Mouse (Mus musculus): ENCODE measurements around the gene Tspoap1. TPM values are rescaled to one million over a fixed set of nuclear protein-coding genes. Genes with fewer than 3 reads are reported as not detected.

The Tspoap1 gene
- polyA plus RNA-seq, 1 experiment from 2014 or later, result 5.7 TPM

GRCm38 (mm10) chr11:87761806-87762701 lies 1.7 kb downstream of the Tspoap1 start:
- Histone ChIP-seq H3K27ac (no peak overlapping the region), H3K4me3 (replicated peaks) (no peak overlapping the region), H3K27me3 (peaks cover 79% of the 10 kb centered on the region), H3K36me3 (no peaks in the 10 kb centered on the region), H3K4me2 (no peak overlapping the region), H3K9ac (replicated peaks) (no peak overlapping the region), H3K9me3 (no peaks in the 10 kb centered on the region), H3K4me1 (replicated peaks) (peaks cover 22% of the 10 kb centered on the region)
- WGBS, result 74% methylated on average over 14 of the region's 14 CpGs
- ATAC-seq (ENCODE audit: insufficient number of reproducible peaks, insufficient read depth, low FRiP score, low TSS enrichment, low read depth), result no peak

GRCm38 (mm10) chr11:87762702-87763385 lies 2.5 kb downstream of the Tspoap1 start:
- peaks cover 22% of the 10 kb centered on the region for H3K4me1 ChIP-seq (replicated peaks)
- no peak overlapping the region for H3K27ac ChIP-seq
- no peaks in the 10 kb centered on the region for H3K9me3 ChIP-seq
- WGBS, result 39% methylated on average over 12 of the region's 12 CpGs
- H3K36me3 ChIP-seq, result no peaks in the 10 kb centered on the region
- no peak overlapping the region for H3K9ac ChIP-seq (replicated peaks)
- peak overlapping the region; percentile 98 for H3K4me2 ChIP-seq
- peak overlapping the region; percentile 55; the same call in 1 of the 2 replicates for H3K4me3 ChIP-seq (replicated peaks)
- H3K27me3 ChIP-seq, result peaks cover 87% of the 10 kb centered on the region
- ATAC-seq (ENCODE audit: insufficient number of reproducible peaks, insufficient read depth, low FRiP score, low TSS enrichment, low read depth), result no peak

DNA sequence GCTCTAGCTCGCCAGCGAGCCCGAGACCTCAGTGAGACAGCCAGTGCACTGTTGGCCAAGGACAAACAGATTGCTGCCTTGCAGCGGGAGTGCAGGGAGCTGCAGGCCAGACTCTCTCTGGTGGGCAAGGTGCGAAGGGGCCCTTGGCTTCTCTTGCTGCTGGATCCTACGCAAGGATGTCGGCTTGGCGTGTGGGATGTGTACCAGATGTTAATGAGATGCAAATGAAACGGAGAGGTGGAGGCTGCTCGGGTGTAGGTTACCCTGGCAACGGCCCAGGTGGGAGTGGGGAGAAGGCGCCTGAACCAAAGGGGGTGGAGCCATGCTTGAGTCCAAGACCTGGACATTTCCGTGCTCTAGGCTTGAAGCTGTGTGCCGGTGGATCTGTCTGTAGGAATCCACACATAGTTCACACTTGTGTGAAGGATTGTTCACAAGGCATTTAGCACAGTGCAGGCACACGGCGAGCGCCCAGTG lies 3.2 kb downstream of the Tspoap1 start:
- Histone ChIP-seq H3K27me3 (peaks cover 94% of the 10 kb centered on the region), H3K27ac (no peak overlapping the region), H3K4me3 (replicated peaks) (peak overlapping the region; percentile 55), H3K4me1 (replicated peaks) (peaks cover 22% of the 10 kb centered on the region), H3K9me3 (no peaks in the 10 kb centered on the region), H3K36me3 (no peaks in the 10 kb centered on the region), H3K9ac (replicated peaks) (peak overlapping the region; percentile 62; the same call in 1 of the 2 replicates), H3K4me2 (peak overlapping the region; percentile 98)
- 3% methylated on average over 17 of the region's 17 CpGs for WGBS
- ATAC-seq (ENCODE audit: insufficient number of reproducible peaks, insufficient read depth, low FRiP score, low TSS enrichment, low read depth), result 0 out of 2 replicates have a peak, but pooled peaks have one; percentile 6

GRCm38 (mm10) chr11:87763988-87764876 lies 3.9 kb downstream of the Tspoap1 start:
- H3K9ac ChIP-seq (replicated peaks), result peak overlapping the region; percentile 62
- H3K36me3 ChIP-seq, result no peaks in the 10 kb centered on the region
- H3K27ac ChIP-seq, result no peak overlapping the region
- H3K4me1 ChIP-seq (replicated peaks), result peaks cover 22% of the 10 kb centered on the region
- 0 out of 2 replicates have a peak, but pooled peaks have one; percentile 34 for ATAC-seq (ENCODE audit: insufficient number of reproducible peaks, insufficient read depth, low FRiP score, low TSS enrichment, low read depth)
- H3K4me3 ChIP-seq (replicated peaks), result peak overlapping the region; percentile 55
- H3K9me3 ChIP-seq, result no peaks in the 10 kb centered on the region
- peaks cover 92% of the 10 kb centered on the region for H3K27me3 ChIP-seq
- peak overlapping the region; percentile 98 for H3K4me2 ChIP-seq
- under 1% methylated on average over 65 of the region's 65 CpGs for WGBS

- Histone ChIP-seq H3K27me3 (peaks cover 48% of the 10 kb centered on the region), H3K4me3 (replicated peaks) (no peak overlapping the region), H3K9me3 (no peaks in the 10 kb centered on the region), H3K27ac (no peak overlapping the region), H3K9ac (replicated peaks) (no peak overlapping the region), H3K36me3 (no peaks in the 10 kb centered on the region), H3K4me1 (replicated peaks) (peaks cover 11% of the 10 kb centered on the region), H3K4me2 (no peak overlapping the region)
- no peak for ATAC-seq (ENCODE audit: insufficient number of reproducible peaks, insufficient read depth, low FRiP score, low TSS enrichment, low read depth)
- WGBS, result 89% methylated on average over 4 of the region's 4 CpGs
Observed at GRCm38 (mm10) chr11:87768745-87769144, 8.4 kb downstream of the Tspoap1 start.

- peaks cover 26% of the 10 kb centered on the region for H3K27me3 ChIP-seq
- H3K27ac ChIP-seq, result no peak overlapping the region
- ATAC-seq (ENCODE audit: insufficient number of reproducible peaks, insufficient read depth, low FRiP score, low TSS enrichment, low read depth), result no peak
- no peak overlapping the region for H3K4me2 ChIP-seq
- H3K4me3 ChIP-seq (replicated peaks), result no peak overlapping the region
- H3K9ac ChIP-seq (replicated peaks), result no peak overlapping the region
- H3K9me3 ChIP-seq, result no peaks in the 10 kb centered on the region
- H3K4me1 ChIP-seq (replicated peaks), result no peaks in the 10 kb centered on the region
- H3K36me3 ChIP-seq, result no peaks in the 10 kb centered on the region
- 63% methylated on average over 3 of the region's 3 CpGs for WGBS
Observed at GRCm38 (mm10) chr11:87770989-87771388, 10.6 kb downstream of the Tspoap1 start.

- no peaks in the 10 kb centered on the region for H3K9me3 ChIP-seq
- no peaks in the 10 kb centered on the region for H3K4me1 ChIP-seq (replicated peaks)
- no peak overlapping the region for H3K27ac ChIP-seq
- H3K4me3 ChIP-seq (replicated peaks), result no peak overlapping the region
- H3K36me3 ChIP-seq, result no peaks in the 10 kb centered on the region
- no peak overlapping the region for H3K9ac ChIP-seq (replicated peaks)
- 85% methylated on average over 3 of the region's 3 CpGs for WGBS
- ATAC-seq (ENCODE audit: insufficient number of reproducible peaks, insufficient read depth, low FRiP score, low TSS enrichment, low read depth), result no peak
- H3K4me2 ChIP-seq, result no peak overlapping the region
- peaks cover 16% of the 10 kb centered on the region; the same call in 1 of the 2 replicates for H3K27me3 ChIP-seq
Observed at GRCm38 (mm10) chr11:87772354-87772753, 12.0 kb downstream of the Tspoap1 start.

GRCm38 (mm10) chr11:87778100-87778765 lies 17.9 kb downstream of the Tspoap1 start:
- Histone ChIP-seq H3K4me3 (replicated peaks) (peak overlapping the region; percentile 44), H3K36me3 (no peaks in the 10 kb centered on the region), H3K4me1 (replicated peaks) (peaks cover 18% of the 10 kb centered on the region), H3K9ac (replicated peaks) (peak overlapping the region; percentile 65), H3K9me3 (no peaks in the 10 kb centered on the region), H3K4me2 (peak overlapping the region; percentile 82), H3K27ac (no peak overlapping the region), H3K27me3 (peaks cover 18% of the 10 kb centered on the region; the same call in 1 of the 2 replicates)
- ATAC-seq (ENCODE audit: insufficient number of reproducible peaks, insufficient read depth, low FRiP score, low TSS enrichment, low read depth), result peak; percentile 80
- 8% methylated on average over 30 of the region's 32 CpGs for WGBS

- H3K4me2 ChIP-seq, result peak overlapping the region; percentile 82
- 41% methylated on average over 12 of the region's 12 CpGs for WGBS
- H3K9ac ChIP-seq (replicated peaks), result peak overlapping the region; percentile 65; the same call in 1 of the 2 replicates
- H3K4me3 ChIP-seq (replicated peaks), result peak overlapping the region; percentile 44
- no peaks in the 10 kb centered on the region for H3K36me3 ChIP-seq
- peaks cover 18% of the 10 kb centered on the region for H3K4me1 ChIP-seq (replicated peaks)
- ATAC-seq (ENCODE audit: insufficient number of reproducible peaks, insufficient read depth, low FRiP score, low TSS enrichment, low read depth), result peak; percentile 43
- peaks cover 18% of the 10 kb centered on the region; the same call in 1 of the 2 replicates for H3K27me3 ChIP-seq
- H3K9me3 ChIP-seq, result no peaks in the 10 kb centered on the region
- no peak overlapping the region for H3K27ac ChIP-seq
Observed at GRCm38 (mm10) chr11:87778915-87779314, 18.6 kb downstream of the Tspoap1 start.

DNA sequence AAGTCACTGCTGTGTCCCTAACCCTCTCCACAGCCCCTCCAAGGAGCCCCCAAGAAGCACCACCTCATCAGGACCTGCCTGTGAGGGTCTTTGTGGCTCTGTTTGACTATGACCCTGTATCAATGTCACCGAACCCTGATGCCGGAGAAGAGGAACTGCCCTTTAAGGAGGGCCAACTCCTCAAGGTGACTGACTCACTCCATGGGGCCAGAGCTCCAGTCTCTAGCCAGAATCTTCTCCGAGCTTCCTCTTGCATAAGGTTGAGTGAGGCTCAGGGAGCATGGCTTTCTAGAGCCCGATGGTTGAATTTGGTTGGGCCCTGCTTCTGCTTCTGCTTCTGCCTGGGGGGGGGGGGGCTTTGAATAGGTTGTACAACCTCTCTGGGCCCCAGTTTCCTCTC lies 19.1 kb downstream of the Tspoap1 start:
- no peaks in the 10 kb centered on the region for H3K36me3 ChIP-seq
- H3K9ac ChIP-seq (replicated peaks), result no peak overlapping the region
- WGBS, result 75% methylated on average over 4 of the region's 4 CpGs
- no peak overlapping the region for H3K27ac ChIP-seq
- ATAC-seq (ENCODE audit: insufficient number of reproducible peaks, insufficient read depth, low FRiP score, low TSS enrichment, low read depth), result no peak
- peaks cover 18% of the 10 kb centered on the region for H3K4me1 ChIP-seq (replicated peaks)
- H3K27me3 ChIP-seq, result peaks cover 18% of the 10 kb centered on the region; the same call in 1 of the 2 replicates
- no peak overlapping the region for H3K4me3 ChIP-seq (replicated peaks)
- no peak overlapping the region for H3K4me2 ChIP-seq
- no peaks in the 10 kb centered on the region for H3K9me3 ChIP-seq

All from limb, embryonic 12.5 days (tissue).